ENCODE assay signal across 13 mouse cellular contexts in the genomic region with DNA sequence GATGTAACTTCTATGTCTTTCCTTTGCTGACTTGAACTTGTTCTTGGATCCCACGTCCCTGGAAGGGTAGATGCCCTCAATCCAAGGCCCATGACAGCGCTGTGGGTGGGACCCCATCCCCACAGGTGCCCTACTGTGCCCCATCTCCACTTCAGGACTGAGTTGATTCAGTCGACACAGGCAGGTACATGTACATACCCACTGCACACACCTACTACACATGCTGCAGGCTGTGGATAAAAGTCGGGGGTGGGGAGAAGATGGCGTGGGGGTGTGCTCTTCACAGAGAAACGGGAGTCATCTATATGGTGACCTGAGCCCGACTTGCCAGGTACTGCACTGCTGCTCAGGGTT. TPM values are rescaled to one million over a fixed set of nuclear protein-coding genes. Genes with fewer than 3 reads are reported as not detected.
A peak's percentile ranks its signal among the peaks of the same experiment; 100 is the strongest.
DNase-seq lines count a peak whose midpoint lies in the region; ATAC-seq and TF ChIP-seq lines count a peak whose summit lies in the region.
"Had no signal": no experiment of that assay in that cellular context is flagged by ENCODE, and none has a peak within 500 bp of the region (broad histone marks: within the 10 kb centered on the region; RNA-seq: fewer than 3 reads in every experiment).

No protein-coding gene starts in this region.

- DNase-seq in heart, adult 8-10 months (ENCODE audit: low spot score): no peak
- no peak for DNase-seq in lung, embryonic 14.5 days
- DNase-seq in lung, adult 2 months: no peak
- no peak for DNase-seq in cerebellum, postnatal 14 days
- DNase-seq in ovary, postnatal 36 days (ENCODE audit: low spot score): no peak
- DNase-seq: layer of hippocampus, postnatal 36 days had no signal

- TF ChIP-seq CTCF in lung, embryonic 14.5 days (IDR thresholded peaks at IDR 0.05; ENCODE audit: low read depth): no peak
- no peak for TF ChIP-seq CTCF in lung, adult 2 months (IDR thresholded peaks at IDR 0.05; ENCODE audit: insufficient read depth, low read length)

- no peaks in the 10 kb centered on the region for H3K27me3 ChIP-seq in heart, embryonic 11.5 days (ENCODE audit: control insufficient read depth, insufficient read depth, low read length)
- no peaks in the 10 kb centered on the region for H3K27me3 ChIP-seq in lung, embryonic 14.5 days (ENCODE audit: insufficient read depth, low read length)
- H3K27me3 ChIP-seq in embryonic facial prominence, embryonic 15.5 days: no peaks in the 10 kb centered on the region
- H3K27me3 ChIP-seq in midbrain, embryonic 15.5 days (replicated peaks): no peaks in the 10 kb centered on the region; the same call in 1 of the 2 replicates

- no peaks in the 10 kb centered on the region for H3K36me3 ChIP-seq in heart, embryonic 11.5 days (ENCODE audit: control insufficient read depth, insufficient read depth, low read length)
- H3K36me3 ChIP-seq in lung, embryonic 14.5 days (ENCODE audit: insufficient read depth): no peaks in the 10 kb centered on the region
- H3K36me3 ChIP-seq in embryonic facial prominence, embryonic 15.5 days: no peaks in the 10 kb centered on the region
- H3K36me3 ChIP-seq in midbrain, embryonic 15.5 days (replicated peaks): no peaks in the 10 kb centered on the region
- H3K36me3 ChIP-seq: liver, embryonic 12.5 days had no signal

- no peak overlapping the region for H3K4me2 ChIP-seq in heart, embryonic 11.5 days
- H3K4me2 ChIP-seq in lung, embryonic 14.5 days: no peak overlapping the region
- 0 out of 2 replicates have a peak overlapping the region, but pooled peaks have one; percentile 41 for H3K4me2 ChIP-seq in embryonic facial prominence, embryonic 15.5 days (replicated peaks)
- H3K4me2 ChIP-seq in midbrain, embryonic 15.5 days: no peak overlapping the region

- ATAC-seq in heart, embryonic 11.5 days (replicated peaks; ENCODE audit: insufficient number of reproducible peaks, low FRiP score, low TSS enrichment): 0 out of 2 replicates have a peak, but pooled peaks have one; percentile 39
- peak; percentile 39 for ATAC-seq in lung, embryonic 14.5 days (ENCODE audit: insufficient read depth)
- ATAC-seq in embryonic facial prominence, embryonic 15.5 days (ENCODE audit: insufficient number of reproducible peaks, low FRiP score, low TSS enrichment, low read depth): no peak
- 0 out of 2 replicates have a peak, but pooled peaks have one; percentile 27 for ATAC-seq in midbrain, embryonic 15.5 days (replicated peaks)

- H3K9me3 ChIP-seq in heart, embryonic 11.5 days (replicated peaks; ENCODE audit: control insufficient read depth, low read length): no peaks in the 10 kb centered on the region
- no peaks in the 10 kb centered on the region for H3K9me3 ChIP-seq in lung, embryonic 14.5 days (ENCODE audit: low read depth, low read length)
- H3K9me3 ChIP-seq in embryonic facial prominence, embryonic 15.5 days (replicated peaks): no peaks in the 10 kb centered on the region
- no peaks in the 10 kb centered on the region for H3K9me3 ChIP-seq in midbrain, embryonic 15.5 days
- H3K9me3 ChIP-seq: liver, embryonic 12.5 days had no signal

- 60% methylated on average over 7 of the region's 7 CpGs for WGBS in heart, embryonic 11.5 days (ENCODE audit: insufficient replicate concordance)
- 66% methylated on average over 7 of the region's 7 CpGs for WGBS in lung, embryonic 14.5 days
- WGBS in lung, adult 2 months: 70% methylated on average over 7 of the region's 7 CpGs
- 65% methylated on average over 7 of the region's 7 CpGs for WGBS in embryonic facial prominence, embryonic 15.5 days
- 75% methylated on average over 7 of the region's 7 CpGs for WGBS in midbrain, embryonic 15.5 days

- peaks cover 12% of the 10 kb centered on the region for H3K4me1 ChIP-seq in heart, embryonic 11.5 days (ENCODE audit: control insufficient read depth, insufficient read depth, low read length)
- peaks cover 15% of the 10 kb centered on the region for H3K4me1 ChIP-seq in lung, embryonic 14.5 days (ENCODE audit: insufficient read depth)
- H3K4me1 ChIP-seq in lung, adult 2 months (ENCODE audit: control insufficient read depth, insufficient read depth, low read length): no peaks in the 10 kb centered on the region
- H3K4me1 ChIP-seq in embryonic facial prominence, embryonic 15.5 days: peaks cover 12% of the 10 kb centered on the region
- peaks cover 11% of the 10 kb centered on the region for H3K4me1 ChIP-seq in midbrain, embryonic 15.5 days

- no peak overlapping the region for H3K9ac ChIP-seq in heart, embryonic 11.5 days (ENCODE audit: low read depth, low read length)
- H3K9ac ChIP-seq in lung, embryonic 14.5 days: no peak overlapping the region
- H3K9ac ChIP-seq in embryonic facial prominence, embryonic 15.5 days: no peak overlapping the region
- no peak overlapping the region for H3K9ac ChIP-seq in midbrain, embryonic 15.5 days
- H3K9ac ChIP-seq: liver, embryonic 12.5 days had no signal

- H3K27ac ChIP-seq in heart, embryonic 11.5 days (ENCODE audit: low read depth, low read length): no peak overlapping the region
- H3K27ac ChIP-seq in lung, embryonic 14.5 days (ENCODE audit: low read depth): peak overlapping the region; percentile 36; the same call in 1 of the 2 replicates
- no peak overlapping the region for H3K27ac ChIP-seq in embryonic facial prominence, embryonic 15.5 days (replicated peaks)
- no peak overlapping the region for H3K27ac ChIP-seq in midbrain, embryonic 15.5 days
- H3K27ac ChIP-seq: liver, embryonic 12.5 days had no signal

- TF ChIP-seq POLR2A in lung, adult 2 months (IDR thresholded peaks at IDR 0.05; ENCODE audit: borderline replicate concordance, extremely low read depth, low read depth, low read length): no peak

- H3K4me3 ChIP-seq in heart, embryonic 11.5 days (ENCODE audit: low read depth, low read length): no peak overlapping the region
- no peak overlapping the region for H3K4me3 ChIP-seq in lung, embryonic 14.5 days (ENCODE audit: low read depth, low read length)
- H3K4me3 ChIP-seq in lung, adult 2 months (replicated peaks; ENCODE audit: extremely low read depth, low read depth, low read length): no peak overlapping the region
- H3K4me3 ChIP-seq in embryonic facial prominence, embryonic 15.5 days (replicated peaks): no peak overlapping the region
- H3K4me3 ChIP-seq in midbrain, embryonic 15.5 days: no peak overlapping the region
- H3K4me3 ChIP-seq: liver, embryonic 12.5 days had no signal

RNA-seq across cellular contexts. Expression of a gene that starts 16.4 kb away (rescaled TPM):
- polyA plus RNA-seq in heart, embryonic 11.5 days (2014; fragmentation: Nextera tagmentation; extraction: Ambion mirVana): not detected in 2 replicates
- not detected for total RNA-seq in heart, adult 8-10 months (2022)
- not detected in 2 replicates for polyA plus RNA-seq in lung, embryonic 14.5 days (2014; fragmentation: Nextera tagmentation; extraction: Ambion mirVana)
- 2.5 and 2.9 TPM in 2 replicates for polyA plus RNA-seq in lung, adult 2 months (2012; rRNA removed)
- polyA plus RNA-seq in embryonic facial prominence, embryonic 15.5 days (2015; fragmentation: Nextera tagmentation; extraction: Ambion mirVana): 9.2 and 14.2 TPM in 2 replicates
- 0.33 and 0.39 TPM in 2 replicates for polyA plus RNA-seq in midbrain, embryonic 15.5 days (2015; fragmentation: Nextera tagmentation; extraction: Ambion mirVana)
- total RNA-seq: adrenal gland, adult 18-20 months; megakaryocyte-erythroid progenitor cell, adult 5-6 weeks had no signal
- polyA plus RNA-seq: liver, embryonic 12.5 days; small intestine, adult 2 months had no signal

RNA-seq across cellular contexts. Expression of a gene that starts 35.3 kb away (rescaled TPM):
- polyA plus RNA-seq in heart, embryonic 11.5 days (2014; fragmentation: Nextera tagmentation; extraction: Ambion mirVana): 117 and 145 TPM in 2 replicates
- 10 to 100 TPM; 63.4 to 76.0 (median 68.3) TPM for total RNA-seq in heart, adult 8-10 months (2022)
- 174 and 202 TPM in 2 replicates for polyA plus RNA-seq in lung, embryonic 14.5 days (2014; fragmentation: Nextera tagmentation; extraction: Ambion mirVana)
- 35.1 and 49.0 TPM in 2 replicates for polyA plus RNA-seq in lung, adult 2 months (2012; rRNA removed)
- 255 and 272 TPM in 2 replicates for polyA plus RNA-seq in embryonic facial prominence, embryonic 15.5 days (2015; fragmentation: Nextera tagmentation; extraction: Ambion mirVana)
- polyA plus RNA-seq in midbrain, embryonic 15.5 days (2015; fragmentation: Nextera tagmentation; extraction: Ambion mirVana): 189 and 217 TPM in 2 replicates

RNA-seq across cellular contexts. Expression of a gene that starts 57.0 kb away (rescaled TPM):
- 0.63 and 0.77 TPM in 2 replicates for polyA plus RNA-seq in heart, embryonic 11.5 days (2014; fragmentation: Nextera tagmentation; extraction: Ambion mirVana)
- total RNA-seq in heart, adult 8-10 months (2022): 10 to 100 TPM in 1 of 4 experiments, 1 to 10 TPM in 3; 5.4 to 11.7 (median 7.0) TPM
- 2.5 and 2.7 TPM in 2 replicates for polyA plus RNA-seq in lung, embryonic 14.5 days (2014; fragmentation: Nextera tagmentation; extraction: Ambion mirVana)
- polyA plus RNA-seq in lung, adult 2 months (2012; rRNA removed): 5.5 and 6.3 TPM in 2 replicates
- 5.4 and 5.8 TPM in 2 replicates for polyA plus RNA-seq in embryonic facial prominence, embryonic 15.5 days (2015; fragmentation: Nextera tagmentation; extraction: Ambion mirVana)
- 5.2 and 5.9 TPM in 2 replicates for polyA plus RNA-seq in midbrain, embryonic 15.5 days (2015; fragmentation: Nextera tagmentation; extraction: Ambion mirVana)
